Mouse (Mus musculus) left cerebral cortex, adult 8-10 months (tissue): ENCODE results near the gene Vmn1r77. TPM values are rescaled to one million over a fixed set of nuclear protein-coding genes. Genes with fewer than 3 reads are reported as not detected.
"Not testable (repeated sequence)": the region's sequence is repeated elsewhere in the genome, so short reads cannot be mapped to it uniquely, and the experiment has no call there.

Source experiments
- DNase-seq, 2 experiments: peaks; one replicate each; pipeline ENCODE4 v3.0.0; 2022; ENCODE audit warnings: low spot score in 2 of 2
- total RNA-seq, 4 experiments: library from RNA; stranded (reverse); gene quantifications; 2 replicates each; pipeline ENCODE4 v1.2.4; 2022

The Vmn1r77 gene
- total RNA-seq = not detected

GRCm38 (mm10) chr7:12036452-12036851 lies at the start of gene Vmn1r77:
Gene Vmn1r77 (plus strand): TSS chr7:12036752.
- not testable (repeated sequence) for DNase-seq

DNA sequence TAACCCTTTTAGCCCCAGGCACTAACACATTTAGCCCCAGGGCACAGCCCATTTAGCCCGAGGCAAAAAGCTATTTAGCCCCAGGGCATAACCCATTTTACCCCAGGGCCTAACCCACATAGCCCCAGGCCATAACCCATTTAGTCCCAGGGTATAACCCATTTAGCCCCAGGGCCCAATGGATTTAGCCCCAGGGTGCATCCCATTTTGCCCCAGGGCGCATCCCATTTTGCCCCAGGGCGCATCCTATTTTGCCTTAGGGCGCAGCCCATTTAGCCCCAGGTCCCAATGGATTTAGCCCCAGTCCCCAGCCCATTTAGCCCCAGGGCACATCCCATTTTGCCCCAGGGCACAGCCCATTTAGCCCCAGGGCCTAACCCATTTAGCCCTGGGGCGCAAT lies 25.1 kb upstream of the Vmn1r77 start:
- DNase-seq = not testable (repeated sequence)

GRCm38 (mm10) chr7:12012392-12012791 lies 24.2 kb upstream of the Vmn1r77 start:
- not testable (repeated sequence) for DNase-seq

DNA sequence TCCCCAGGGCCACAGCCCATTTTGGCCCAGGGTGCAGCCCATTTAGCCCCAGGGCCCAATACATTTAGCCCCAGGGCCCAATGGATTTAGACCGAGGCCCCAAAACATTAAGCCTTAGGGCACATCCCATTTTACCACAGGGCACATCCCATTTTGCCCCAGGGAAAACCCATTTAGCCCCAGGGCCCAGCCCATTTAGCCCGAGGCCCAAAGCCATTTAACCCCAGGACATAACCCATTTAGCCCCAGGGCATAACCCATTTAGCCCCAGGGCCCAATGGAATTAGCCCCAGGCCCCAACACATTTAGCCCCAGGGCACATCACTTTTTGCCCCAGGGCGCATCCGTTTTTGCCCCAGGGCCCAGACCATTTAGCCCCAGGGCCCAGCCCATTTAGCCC lies 23.4 kb upstream of the Vmn1r77 start:
- DNase-seq = no peak

- not testable (repeated sequence) for DNase-seq
Measured at GRCm38 (mm10) chr7:12017829-12018228, 18.7 kb upstream of the Vmn1r77 start.

DNA sequence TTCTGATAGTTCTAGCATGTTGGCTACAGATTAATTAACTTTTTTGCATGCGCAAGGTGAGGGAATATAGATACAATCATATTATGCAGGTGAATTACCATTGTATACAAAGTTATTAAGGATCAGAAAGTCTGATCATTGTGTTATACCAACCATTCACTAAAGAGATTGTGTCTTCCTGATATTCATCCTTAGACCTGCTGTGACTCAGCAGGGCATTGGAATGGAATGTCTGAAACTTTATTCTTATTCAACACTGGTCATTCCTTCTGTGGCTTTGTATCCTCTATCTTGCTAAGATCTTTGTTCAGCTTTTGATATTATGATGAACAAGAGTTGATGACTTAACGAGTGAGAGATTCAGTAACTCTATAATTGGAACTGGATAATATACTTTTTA lies 4.1 kb downstream of the Vmn1r77 start:
- DNase-seq = no peak

Other genes starting within 250 kb of the Vmn1r77 start
- gene Vmn1r74, start 202.8 kb upstream of the Vmn1r77 start, total RNA-seq = not detected
- gene Vmn1r75, start 162.1 kb upstream of the Vmn1r77 start, total RNA-seq = not detected
- gene Vmn1r76, start 98.5 kb upstream of the Vmn1r77 start, total RNA-seq = not detected
- not detected for gene Vmn1r78, start 113.5 kb downstream of the Vmn1r77 start, total RNA-seq
- gene Vmn1r79, start 134.5 kb downstream of the Vmn1r77 start, total RNA-seq = not detected
- not detected for gene Vmn1r80, start 152.5 kb downstream of the Vmn1r77 start, total RNA-seq
- gene Vmn1r81, start 231.5 kb downstream of the Vmn1r77 start, total RNA-seq = under 1 TPM in 1 of 4 experiments, not detected in 3; 0.04 TPM